Mouse (Mus musculus) E14TG2a.4 (cell line): Measurements from ENCODE around the gene Cdrt4.

Experiments
- H3K27me3 ChIP-seq: 2 replicates; pipeline ENCODE4 v1.6.1; 2014; ENCODE audit warnings: low read length, control low read depth; ENCODE audit not compliant: insufficient read depth
- H3K36me3 ChIP-seq: 2 replicates; pipeline ENCODE4 v1.6.1; 2014; ENCODE audit warnings: low read length, control low read depth; ENCODE audit not compliant: insufficient read depth
- H3K4me1 ChIP-seq: replicated peaks from 2 replicates; pipeline ENCODE4 v1.6.1; 2014; ENCODE audit warnings: low read depth, low read length, control low read depth
- H3K4me3 ChIP-seq: replicated peaks from 2 replicates; pipeline ENCODE4 v1.5.1; 2014; ENCODE audit warnings: mild to moderate bottlenecking, low read length
- H3K9me3 ChIP-seq: 2 replicates; pipeline ENCODE4 v1.6.1; 2014; ENCODE audit warnings: low read length, control low read depth
- CTCF ChIP-seq: conservative IDR thresholded peaks from 2 replicates; pipeline ENCODE4 v1.5.1; 2014; ENCODE audit warnings: low read length
- NANOG ChIP-seq: IDR thresholded peaks from 2 replicates; pipeline ENCODE4 v1.6.1; 2014; ENCODE audit warnings: borderline replicate concordance, low read length, mixed read lengths
- POU5F1 ChIP-seq: IDR thresholded peaks from 2 replicates; pipeline ENCODE4 v1.6.1; 2014; ENCODE audit warnings: low read length, borderline replicate concordance

Gene Cdrt4

DNA sequence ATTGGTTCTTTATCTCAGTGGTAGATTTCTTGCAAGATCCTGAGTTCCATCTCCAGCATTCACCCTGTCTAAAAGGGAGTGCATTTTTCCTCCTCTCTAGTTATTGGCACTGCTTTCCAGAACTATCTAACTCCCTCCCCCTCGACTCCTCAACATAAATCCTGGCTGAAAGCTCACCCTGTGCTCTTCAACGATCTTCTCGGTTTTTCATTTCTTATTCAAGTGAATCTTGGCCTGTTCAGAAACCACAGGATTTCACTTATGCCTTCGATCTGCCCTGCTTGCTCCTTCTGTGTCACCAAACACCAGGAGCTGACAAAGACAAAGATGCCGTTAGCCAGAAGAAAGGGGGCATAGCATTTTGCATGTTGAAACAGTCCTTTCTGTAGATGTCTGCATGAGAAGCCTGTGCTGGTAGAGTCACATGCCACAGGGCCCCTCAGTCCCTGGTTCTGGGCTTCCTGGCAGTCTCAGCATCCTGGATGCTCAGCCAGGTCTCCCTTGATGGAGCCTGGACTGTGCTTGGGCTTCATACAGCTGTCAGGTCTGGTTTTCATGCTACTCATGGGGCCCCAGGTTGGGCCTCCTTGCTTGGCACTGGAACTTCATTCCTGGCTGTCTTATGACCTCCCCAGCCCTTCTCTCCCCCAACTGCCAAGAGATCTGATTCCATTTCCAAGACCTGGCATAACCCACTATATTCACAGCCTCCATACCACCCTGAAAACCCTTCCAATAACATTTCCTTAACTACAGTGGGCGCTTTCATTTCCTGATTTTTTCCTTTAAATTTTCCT, 30.8 kb upstream of the Cdrt4 start:
- Histone ChIP-seq H3K27me3 (peaks cover 7% of the 10 kb centered on the region), H3K4me1 (peaks cover 16% of the 10 kb centered on the region), H3K36me3 (no peaks in the 10 kb centered on the region), H3K9me3 (peaks cover 18% of the 10 kb centered on the region), H3K4me3 (no peak overlapping the region)
- no peak for TF ChIP-seq CTCF
- TF ChIP-seq POU5F1: no peak
- no peak for TF ChIP-seq NANOG

DNA sequence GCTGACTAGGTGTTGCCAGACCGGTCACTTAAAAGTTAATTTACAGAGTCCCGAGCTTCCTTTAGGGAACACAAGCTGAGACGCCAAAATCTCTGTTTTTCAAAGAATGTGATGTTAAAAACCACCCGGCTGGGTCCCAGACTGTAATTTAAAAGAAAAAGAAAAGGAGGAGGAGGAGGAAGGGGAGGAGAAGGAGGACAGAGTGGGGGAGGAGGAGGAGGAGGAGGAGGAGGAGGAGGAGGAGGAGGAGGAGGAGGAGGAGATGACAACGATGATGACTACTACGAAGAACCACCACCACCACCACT, 30.3 kb upstream of the Cdrt4 start:
- Histone ChIP-seq H3K4me1 (peaks cover 16% of the 10 kb centered on the region), H3K9me3 (peaks cover 18% of the 10 kb centered on the region), H3K36me3 (no peaks in the 10 kb centered on the region), H3K4me3 (no peak overlapping the region), H3K27me3 (peaks cover 7% of the 10 kb centered on the region)
- TF ChIP-seq NANOG (no peak), CTCF (no peak), POU5F1 (no peak)

DNA sequence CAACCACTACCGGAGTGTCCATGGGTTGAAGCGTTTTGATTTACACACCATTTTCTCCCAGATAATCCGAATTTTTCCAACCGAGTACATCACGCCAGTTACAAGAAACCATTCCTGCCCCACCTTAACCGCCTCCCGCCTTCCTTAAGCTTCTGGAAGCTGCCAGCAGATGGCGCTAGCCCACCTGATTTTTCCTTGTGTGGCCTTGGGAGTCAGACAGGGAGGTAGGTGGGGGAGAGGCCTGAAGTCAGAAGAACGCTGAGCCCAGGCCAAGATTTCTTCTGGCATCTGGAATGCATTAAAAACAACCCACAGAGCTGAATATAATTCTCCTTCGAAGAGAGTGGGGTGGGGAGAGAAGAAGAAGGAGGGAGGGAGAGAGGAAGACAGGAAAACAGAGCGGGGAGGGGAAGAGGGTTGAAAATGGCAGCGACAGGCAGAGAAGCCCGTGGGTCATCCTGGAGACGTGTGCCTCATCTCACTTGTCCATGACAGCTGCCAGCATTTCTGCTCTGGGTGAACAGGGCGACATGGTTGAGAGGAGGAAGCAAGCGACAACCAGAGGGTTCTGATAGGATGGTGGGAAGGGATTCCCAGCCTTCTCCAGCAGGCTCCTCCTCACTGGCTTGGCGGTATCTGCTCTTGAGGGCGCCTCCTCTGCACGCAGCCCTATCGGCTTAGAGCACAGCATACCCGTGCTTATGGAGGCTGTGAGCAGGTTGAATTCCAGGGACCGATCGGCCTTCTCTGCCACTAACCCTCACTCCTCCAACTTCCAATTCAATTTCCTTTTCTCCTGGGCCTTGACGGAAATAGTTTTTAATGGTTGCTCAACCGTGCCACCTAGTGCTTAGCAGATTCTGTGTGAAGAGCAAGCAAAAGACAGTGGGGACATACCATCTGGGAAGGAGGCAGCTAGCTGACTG, 29.7 kb upstream of the Cdrt4 start:
- peaks cover 7% of the 10 kb centered on the region for H3K27me3 ChIP-seq
- H3K9me3 ChIP-seq: peaks cover 18% of the 10 kb centered on the region
- peak overlapping the region; percentile 50; the same call in 1 of the 2 replicates for H3K4me3 ChIP-seq
- no peak for TF ChIP-seq POU5F1
- TF ChIP-seq CTCF: peak; percentile 83
- TF ChIP-seq NANOG: no peak
- H3K4me1 ChIP-seq: peaks cover 16% of the 10 kb centered on the region
- H3K36me3 ChIP-seq: no peaks in the 10 kb centered on the region

DNA sequence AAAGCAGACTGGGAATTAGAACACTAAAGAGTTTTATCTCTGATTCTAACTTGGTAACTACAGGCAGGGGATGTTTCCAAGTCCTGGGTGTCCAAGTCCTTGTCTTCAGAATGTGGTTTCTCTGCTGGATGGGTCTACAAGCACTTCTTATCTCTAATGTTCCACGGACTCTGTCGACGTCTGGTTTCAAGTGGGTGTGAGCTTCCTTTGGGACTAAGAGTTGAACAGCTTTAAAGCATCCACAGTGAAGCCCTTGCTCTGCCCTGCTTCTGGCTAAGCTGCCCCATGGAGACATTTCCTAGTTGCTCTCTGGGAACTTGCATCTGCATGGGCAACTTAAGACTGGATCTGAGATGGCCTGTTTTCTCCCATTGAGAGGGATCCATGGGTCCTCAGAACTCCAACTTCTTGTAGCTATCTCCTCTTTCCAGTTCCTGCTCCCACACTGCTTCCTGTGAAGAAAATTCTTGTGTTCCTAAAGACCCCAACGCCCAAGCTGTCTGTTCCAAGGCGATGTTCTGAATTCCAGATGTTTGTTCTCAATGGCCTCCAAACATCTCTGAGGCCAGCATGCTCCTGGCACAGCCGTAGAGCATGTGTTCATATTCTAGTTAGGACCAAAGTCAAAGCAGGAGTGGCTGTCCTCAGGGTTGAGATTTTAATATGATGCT, 26.8 kb upstream of the Cdrt4 start:
- Histone ChIP-seq H3K4me1 (peaks cover 16% of the 10 kb centered on the region), H3K9me3 (peaks cover 12% of the 10 kb centered on the region), H3K4me3 (no peak overlapping the region), H3K27me3 (peaks cover 7% of the 10 kb centered on the region), H3K36me3 (no peaks in the 10 kb centered on the region)
- no peak for TF ChIP-seq POU5F1
- TF ChIP-seq CTCF: no peak
- TF ChIP-seq NANOG: no peak

DNA sequence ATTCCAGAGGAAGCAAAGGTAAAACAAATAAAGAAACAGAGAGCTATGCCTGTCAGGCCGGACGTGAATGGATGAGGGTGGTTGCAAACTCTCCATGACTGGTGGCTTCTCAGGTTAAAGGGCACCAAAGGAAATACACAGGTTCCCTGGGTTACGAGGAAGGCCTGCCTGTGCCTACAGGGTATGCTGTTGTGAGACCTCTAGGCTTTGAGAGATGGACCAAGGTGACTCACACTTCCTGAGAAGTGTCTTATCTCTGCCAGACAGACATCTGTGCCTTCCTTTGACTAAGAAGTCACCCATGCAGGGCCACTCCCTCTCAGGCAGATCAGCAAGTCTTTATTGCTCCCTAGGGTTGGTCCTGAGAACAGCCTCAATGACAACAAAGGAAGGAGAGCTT, 21.2 kb upstream of the Cdrt4 start:
- H3K4me3 ChIP-seq: no peak overlapping the region
- H3K36me3 ChIP-seq: no peaks in the 10 kb centered on the region
- H3K4me1 ChIP-seq: peaks cover 7% of the 10 kb centered on the region; the same call in 1 of the 2 replicates
- peaks cover 8% of the 10 kb centered on the region for H3K9me3 ChIP-seq
- TF ChIP-seq CTCF (no peak), POU5F1 (no peak), NANOG (no peak)
- H3K27me3 ChIP-seq: no peaks in the 10 kb centered on the region; the same call in 1 of the 2 replicates

DNA sequence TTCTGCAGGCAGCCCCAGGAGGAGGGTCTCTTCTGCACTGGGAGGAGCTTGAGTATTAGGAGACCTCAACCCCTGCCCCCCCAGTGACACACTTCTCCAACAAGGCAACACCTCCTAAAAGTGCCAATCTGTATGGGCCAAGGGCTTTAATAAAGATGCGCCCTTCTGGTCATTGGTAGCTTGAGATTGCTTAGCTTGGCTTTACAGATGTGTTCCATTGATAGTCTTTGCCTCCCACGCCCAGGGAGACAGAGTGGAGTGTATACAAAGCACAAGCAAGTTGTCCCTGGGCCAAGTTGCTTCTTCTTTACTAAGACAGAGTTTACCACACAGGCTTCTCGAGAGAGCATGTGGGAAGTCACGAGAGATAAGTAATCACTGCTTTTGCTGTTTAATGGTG, 20.4 kb upstream of the Cdrt4 start:
- peaks cover 7% of the 10 kb centered on the region; the same call in 1 of the 2 replicates for H3K4me1 ChIP-seq
- H3K27me3 ChIP-seq: peaks cover 2% of the 10 kb centered on the region; the same call in 1 of the 2 replicates
- H3K36me3 ChIP-seq: no peaks in the 10 kb centered on the region
- no peak overlapping the region for H3K4me3 ChIP-seq
- H3K9me3 ChIP-seq: peaks cover 8% of the 10 kb centered on the region
- TF ChIP-seq NANOG: no peak
- no peak for TF ChIP-seq POU5F1
- no peak for TF ChIP-seq CTCF

DNA sequence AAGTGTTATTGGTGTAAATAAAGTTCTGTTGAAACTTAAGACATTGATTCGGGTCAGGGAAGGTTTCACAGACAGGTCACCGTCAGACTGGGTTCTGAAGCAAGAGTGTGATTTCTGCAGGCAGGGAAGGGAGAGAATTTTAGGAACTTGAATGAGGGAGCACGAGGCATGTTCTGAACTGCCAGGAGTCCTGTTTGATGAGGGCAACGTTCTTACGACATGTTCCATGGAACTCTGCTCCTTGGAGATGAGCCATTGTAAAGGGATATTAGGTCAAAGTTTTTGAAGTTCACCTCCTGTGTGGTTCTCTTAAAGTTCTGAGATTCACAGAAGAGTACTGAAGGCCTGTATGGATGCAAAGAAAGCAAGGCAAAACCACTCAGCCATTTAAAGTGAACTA, 19.9 kb upstream of the Cdrt4 start:
- Histone ChIP-seq H3K27me3 (0 out of 2 replicates have a peak, but pooled peaks cover 2% of the 10 kb centered on the region), H3K36me3 (no peaks in the 10 kb centered on the region), H3K4me1 (peaks cover 7% of the 10 kb centered on the region; the same call in 1 of the 2 replicates), H3K4me3 (no peak overlapping the region), H3K9me3 (peaks cover 8% of the 10 kb centered on the region)
- TF ChIP-seq POU5F1 (no peak), CTCF (no peak), NANOG (no peak)

DNA sequence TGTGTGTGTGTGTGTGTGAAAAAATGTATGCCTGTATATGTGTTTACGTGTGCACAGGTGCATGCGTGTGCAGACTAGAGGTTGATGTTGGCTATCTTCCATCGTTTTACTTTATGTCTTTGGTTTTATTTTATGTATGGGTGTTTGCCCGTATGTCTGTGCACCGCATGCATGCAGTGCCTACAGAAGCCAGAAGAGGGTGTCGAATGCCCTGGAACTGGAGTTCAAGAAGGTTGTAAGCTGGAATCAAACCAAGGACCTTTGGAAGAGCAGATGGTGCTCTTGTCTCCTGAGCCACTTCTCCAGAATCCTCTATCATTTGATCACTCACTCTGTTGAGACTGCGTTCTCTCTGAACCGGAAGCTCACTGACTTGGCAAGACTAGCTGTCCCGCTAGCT, 17.9 kb upstream of the Cdrt4 start:
- H3K9me3 ChIP-seq: no peaks in the 10 kb centered on the region
- no peak for TF ChIP-seq POU5F1
- peak; percentile 70 for TF ChIP-seq CTCF
- H3K27me3 ChIP-seq: 0 out of 2 replicates have a peak, but pooled peaks cover 2% of the 10 kb centered on the region
- H3K4me1 ChIP-seq: peaks cover 7% of the 10 kb centered on the region; the same call in 1 of the 2 replicates
- no peaks in the 10 kb centered on the region for H3K36me3 ChIP-seq
- H3K4me3 ChIP-seq: no peak overlapping the region
